Mouse (Mus musculus) heart, embryonic 13.5 days (tissue): Measurements from ENCODE around the gene Cd82. TPM values are rescaled to one million over a fixed set of nuclear protein-coding genes. Genes with fewer than 3 reads are reported as not detected.

Experiments
- ATAC-seq: fragments of 200-750 bp; cut with Nextera tagmentation; 2 replicates; pipeline ENCODE4 v1.8.0; 2017; ENCODE audit warnings: moderate TSS enrichment; ENCODE audit not compliant: insufficient number of reproducible peaks, low FRiP score, low TSS enrichment; ENCODE audit errors: extremely low read depth
- H3K27ac ChIP-seq: fragments of 300-500 bp; sonication (generic); replicated peaks from 2 replicates; pipeline ENCODE4 v1.5.1; 2015; ENCODE audit warnings: moderate library complexity, mild to moderate bottlenecking, inconsistent platforms
- H3K27me3 ChIP-seq: fragments of 300-500 bp; sonication (generic); replicated peaks from 2 replicates; pipeline ENCODE4 v1.6.1; 2015; ENCODE audit warnings: mild to moderate bottlenecking, inconsistent platforms
- H3K36me3 ChIP-seq: fragments of 300-500 bp; sonication (generic); 2 replicates; pipeline ENCODE4 v1.6.1; 2015; ENCODE audit warnings: mild to moderate bottlenecking, inconsistent platforms
- H3K4me1 ChIP-seq: fragments of 300-500 bp; sonication (generic); 2 replicates; pipeline ENCODE4 v1.6.1; 2015; ENCODE audit warnings: inconsistent platforms
- H3K4me2 ChIP-seq: fragments of 300-500 bp; sonication (generic); 2 replicates; pipeline ENCODE4 v1.6.1; 2015; ENCODE audit warnings: inconsistent platforms, mild to moderate bottlenecking, moderate library complexity
- H3K4me3 ChIP-seq: fragments of 300-500 bp; sonication (generic); 2 replicates; pipeline ENCODE4 v1.5.1; 2015; ENCODE audit warnings: moderate library complexity, mild to moderate bottlenecking, inconsistent platforms
- H3K9ac ChIP-seq: fragments of 300-500 bp; sonication (generic); 2 replicates; pipeline ENCODE4 v1.6.1; 2015; ENCODE audit warnings: inconsistent platforms, mild to moderate bottlenecking, moderate library complexity
- H3K9me3 ChIP-seq: fragments of 300-500 bp; sonication (generic); 2 replicates; pipeline ENCODE4 v1.6.1; 2016; ENCODE audit warnings: inconsistent platforms
- WGBS: fragments of 180-500 bp; shearing (Covaris S2); methylation state at CpG from one replicate; pipeline ENCODE4 v1.1.7; 2015; ENCODE audit warnings: mixed read lengths; 5-methylcytosine and 5-hydroxymethylcytosine counted together
- microRNA-seq: library from miRNA; unstranded; fragments of <30 nt; microRNA quantifications from one replicate; pipeline ENCODE4, GENCODE M21; 2016
- polyA plus RNA-seq: library from polyadenylated mRNA; unstranded; fragments of >200 nt; fragmentation: Nextera tagmentation; extraction: Ambion mirVana; gene quantifications from 2 replicates; pipeline ENCODE4 v1.2.1, GENCODE M21; 2015

The Cd82 gene
- polyA plus RNA-seq, 1 experiment from 2014 or later: 27.2 TPM

DNA sequence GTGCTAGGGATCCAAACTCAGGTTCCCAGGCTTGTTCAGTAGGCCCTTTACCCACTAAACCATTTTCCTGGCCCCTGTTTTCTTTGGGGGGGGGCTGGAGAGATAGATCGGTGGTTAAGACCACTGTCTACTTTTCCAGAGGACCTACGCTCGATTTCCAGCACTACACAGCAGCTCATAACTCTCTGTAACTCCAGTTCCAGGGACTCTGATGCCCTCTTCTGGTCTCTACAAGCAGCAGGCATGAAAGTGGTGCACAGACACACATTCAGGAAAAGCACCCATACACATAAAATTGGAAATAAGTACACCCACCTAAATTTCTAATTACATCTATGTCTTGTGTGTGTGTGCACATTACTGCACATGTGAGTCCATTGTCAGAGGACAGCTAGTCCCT is 85.8 kb downstream of the Cd82 start:
- no peaks in the 10 kb centered on the region for H3K36me3 ChIP-seq
- H3K4me3 ChIP-seq: no peak overlapping the region
- 93% methylated on average over 3 of the region's 3 CpGs for WGBS
- no peaks in the 10 kb centered on the region for H3K27me3 ChIP-seq
- 0 out of 2 replicates have a peak, but pooled peaks cover 3% of the 10 kb centered on the region for H3K9me3 ChIP-seq
- no peak overlapping the region for H3K27ac ChIP-seq
- no peak for ATAC-seq
- H3K4me1 ChIP-seq: peaks cover 30% of the 10 kb centered on the region
- no peak overlapping the region for H3K9ac ChIP-seq
- H3K4me2 ChIP-seq: no peak overlapping the region

DNA sequence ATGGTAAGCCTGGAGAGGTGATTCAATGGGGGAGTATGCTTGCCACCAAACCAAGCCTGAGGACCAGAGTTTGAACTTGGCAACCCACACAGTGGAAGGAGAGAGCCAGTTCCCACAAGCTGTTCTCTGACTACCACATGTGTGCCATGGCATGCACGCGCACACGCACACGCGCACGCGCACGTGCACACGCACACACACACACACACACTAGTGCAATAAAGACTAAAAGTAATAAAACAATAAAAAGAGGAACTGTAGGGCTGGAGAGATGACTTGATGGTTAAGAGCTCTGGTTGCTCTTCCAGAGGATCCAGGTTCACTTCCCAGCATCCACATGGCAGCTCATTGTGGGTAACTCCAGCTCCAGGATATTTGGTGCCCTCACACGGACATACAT is 90.1 kb downstream of the Cd82 start:
- no peak overlapping the region for H3K4me2 ChIP-seq
- H3K9ac ChIP-seq: no peak overlapping the region
- H3K4me3 ChIP-seq: no peak overlapping the region
- H3K4me1 ChIP-seq: peaks cover 17% of the 10 kb centered on the region
- peak overlapping the region; percentile 58 for H3K27ac ChIP-seq
- ATAC-seq: no peak
- 94% methylated on average over 10 of the region's 10 CpGs for WGBS
- H3K27me3 ChIP-seq: no peaks in the 10 kb centered on the region
- H3K36me3 ChIP-seq: no peaks in the 10 kb centered on the region
- 0 out of 2 replicates have a peak, but pooled peaks cover 3% of the 10 kb centered on the region for H3K9me3 ChIP-seq

DNA sequence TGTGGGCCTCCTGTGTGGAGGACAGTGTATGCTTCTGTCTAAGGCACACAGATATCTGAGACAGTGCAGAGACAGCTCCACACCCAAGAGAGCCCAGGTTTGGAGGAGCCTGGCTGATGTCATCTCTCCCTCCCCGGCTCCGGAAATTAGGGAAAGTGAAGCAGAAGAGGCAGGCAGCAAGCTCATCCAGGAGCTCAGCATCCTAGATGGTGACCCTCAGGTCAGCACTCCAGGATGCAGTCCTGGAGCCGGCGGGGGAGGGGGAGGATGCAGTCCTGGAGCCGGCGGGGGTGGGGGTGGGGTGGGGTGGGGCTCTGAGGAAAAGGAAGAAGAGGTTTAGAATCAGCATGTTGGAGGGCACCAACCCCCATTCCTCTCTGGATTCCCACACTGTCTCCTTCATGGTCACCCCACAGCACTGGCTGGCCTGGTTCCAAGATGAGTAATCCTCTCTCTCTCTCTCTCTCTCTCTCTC is 90.8 kb downstream of the Cd82 start:
- 1% methylated on average over 5 of the region's 6 CpGs for WGBS
- 0 out of 2 replicates have a peak, but pooled peaks have one; percentile 14 for ATAC-seq
- no peak overlapping the region for H3K4me2 ChIP-seq
- H3K36me3 ChIP-seq: no peaks in the 10 kb centered on the region
- no peak overlapping the region for H3K9ac ChIP-seq
- H3K9me3 ChIP-seq: 0 out of 2 replicates have a peak, but pooled peaks cover 3% of the 10 kb centered on the region
- H3K27ac ChIP-seq: peak overlapping the region; percentile 58; the same call in 1 of the 2 replicates
- no peaks in the 10 kb centered on the region for H3K27me3 ChIP-seq
- H3K4me1 ChIP-seq: peaks cover 12% of the 10 kb centered on the region
- no peak overlapping the region for H3K4me3 ChIP-seq

Small RNA genes within 50 kb of the gene (microRNA-seq; reads per million reads assigned to microRNA genes)
- gene Mir7001: not detected

Other genes with a start within 250 kb of the Cd82 start
- 41.7 and 43.2 TPM in 2 replicates for gene Tspan18, start 128.6 kb downstream of the Cd82 start, polyA plus RNA-seq
- not detected in 2 replicates for gene Gm10803, start 97.4 kb upstream of the Cd82 start, polyA plus RNA-seq
- 0.09 and 0.16 TPM in 2 replicates for gene Alx4, start 179.2 kb upstream of the Cd82 start, polyA plus RNA-seq